Mouse (Mus musculus) kidney, adult 18-20 months (tissue): ENCODE measurements around the gene Fbxl15.

Experiments
- DNase-seq: peaks from one replicate; pipeline ENCODE4 v3.0.0; 2021

Gene Fbxl15

DNA sequence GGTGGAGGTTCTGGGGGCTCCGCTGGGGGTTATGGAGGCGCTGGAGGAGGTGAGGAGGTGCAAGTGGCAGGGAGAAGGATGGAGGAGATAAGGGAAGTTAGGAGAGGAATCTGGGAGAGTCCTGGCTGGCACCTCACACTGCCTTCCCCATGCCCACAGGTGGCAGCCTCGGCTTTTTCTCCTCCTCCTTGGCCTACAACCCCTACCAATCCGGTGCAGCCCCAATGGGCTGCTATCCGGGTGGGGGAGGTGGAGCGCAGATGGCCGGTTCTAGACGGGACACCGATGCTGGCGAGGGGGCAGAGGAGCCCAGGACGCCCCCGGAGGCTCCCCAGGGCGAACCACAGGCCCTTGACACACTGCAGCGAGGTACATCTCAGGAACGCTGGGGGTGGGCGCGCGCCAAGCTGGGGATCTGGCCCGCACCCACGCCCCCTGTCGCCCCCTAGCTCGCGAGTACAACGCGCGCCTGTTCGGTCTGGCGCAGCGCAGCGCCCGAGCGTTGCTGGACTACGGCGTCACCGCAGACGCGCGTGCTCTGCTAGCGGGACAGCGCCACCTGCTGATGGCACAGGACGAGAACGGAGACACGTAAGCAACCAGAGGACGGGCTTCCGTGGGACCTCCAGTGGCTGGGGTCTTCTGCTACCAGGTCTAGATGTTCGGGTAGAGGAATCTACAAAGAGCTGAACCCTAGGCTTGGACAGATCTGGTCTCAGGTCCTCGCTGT is 19.1 kb upstream of the Fbxl15 start:
- peak; percentile 87 for DNase-seq

DNA sequence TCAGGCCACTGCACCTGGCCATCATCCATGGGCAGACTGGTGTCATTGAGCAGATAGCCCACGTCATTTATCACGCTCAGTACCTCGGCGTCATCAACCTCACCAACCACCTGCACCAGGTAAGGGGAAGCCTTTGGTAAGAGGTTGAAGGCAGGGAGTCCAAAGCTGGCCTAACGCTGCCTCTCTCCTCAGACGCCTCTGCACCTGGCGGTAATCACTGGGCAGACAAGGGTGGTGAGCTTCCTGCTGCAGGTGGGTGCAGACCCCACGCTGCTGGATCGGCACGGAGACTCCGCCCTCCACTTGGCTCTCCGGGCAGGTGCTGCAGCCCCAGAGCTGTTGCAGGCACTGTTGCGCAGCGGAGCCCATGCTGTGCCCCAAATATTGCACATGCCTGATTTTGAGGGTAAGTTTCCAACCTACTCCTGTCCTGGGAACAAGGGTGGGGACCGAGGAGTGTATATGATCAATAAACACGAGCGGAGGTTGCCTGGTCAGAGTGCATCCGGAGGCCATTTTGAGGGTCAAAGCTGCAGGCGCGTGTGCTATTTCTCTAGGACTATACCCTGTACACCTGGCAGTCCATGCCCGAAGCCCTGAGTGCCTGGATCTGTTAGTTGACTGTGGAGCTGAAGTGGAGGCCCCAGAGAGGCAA is 18.2 kb upstream of the Fbxl15 start:
- no peak for DNase-seq

DNA sequence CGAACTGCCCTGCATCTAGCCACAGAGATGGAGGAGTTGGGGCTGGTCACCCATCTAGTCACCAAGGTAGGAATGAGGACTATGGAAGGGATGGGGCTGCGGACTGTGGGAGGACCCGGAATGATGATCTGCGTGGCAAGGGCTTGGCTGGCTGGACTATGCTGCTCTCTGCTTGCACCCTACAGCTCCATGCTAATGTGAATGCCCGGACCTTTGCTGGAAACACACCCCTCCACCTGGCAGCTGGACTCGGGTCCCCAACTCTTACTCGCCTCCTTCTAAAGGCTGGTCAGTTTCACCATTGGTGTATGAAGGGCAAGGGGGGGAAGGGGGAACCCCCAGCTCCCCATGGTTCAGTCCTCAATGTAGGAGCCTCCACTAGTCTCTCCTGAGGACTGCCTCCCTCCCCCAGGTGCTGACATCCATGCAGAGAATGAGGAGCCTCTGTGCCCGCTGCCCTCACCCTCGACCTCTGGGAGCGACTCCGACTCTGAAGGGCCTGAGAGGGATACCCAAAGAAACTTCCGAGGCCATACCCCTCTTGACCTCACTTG is 17.6 kb upstream of the Fbxl15 start:
- no peak for DNase-seq

DNA sequence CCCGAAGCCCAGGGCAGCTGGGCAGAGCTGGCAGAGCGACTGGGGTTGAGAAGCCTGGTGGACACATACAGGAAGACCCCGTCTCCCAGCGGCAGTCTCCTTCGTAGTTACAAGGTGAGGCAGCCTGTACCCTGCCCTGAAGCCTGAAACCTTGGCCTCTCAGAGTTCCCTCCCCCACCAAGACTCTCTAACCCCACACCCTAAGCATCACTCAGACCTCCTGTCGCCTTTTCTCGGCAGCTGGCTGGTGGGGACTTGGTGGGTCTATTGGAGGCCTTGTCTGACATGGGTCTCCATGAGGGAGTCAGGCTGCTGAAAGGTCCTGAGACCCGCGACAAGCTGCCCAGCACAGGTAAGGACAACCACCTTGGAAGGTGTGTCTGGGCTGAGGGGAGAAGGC is 16.6 kb upstream of the Fbxl15 start:
- DNase-seq, result no peak

DNA sequence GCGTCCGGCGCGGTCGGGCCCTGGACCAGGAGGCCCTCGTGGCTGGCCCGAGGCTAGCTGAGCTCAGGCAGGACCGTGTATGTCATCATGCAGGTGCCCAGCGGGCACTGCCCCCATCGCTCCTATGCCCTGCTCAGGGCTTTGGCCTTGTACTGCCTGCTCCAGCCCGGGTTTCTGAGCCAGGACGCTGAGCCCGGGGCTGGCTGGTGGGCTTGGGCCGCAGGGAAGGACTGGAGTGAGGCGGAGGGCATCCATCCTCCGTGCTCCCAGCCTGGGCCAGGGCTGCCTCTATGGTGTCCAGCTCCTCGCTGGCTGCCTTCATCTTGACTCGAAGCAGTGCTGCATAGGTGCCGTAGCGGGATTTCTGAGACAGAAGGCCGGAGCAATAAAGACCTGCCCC is 15.4 kb upstream of the Fbxl15 start:
- DNase-seq, result no peak

DNA sequence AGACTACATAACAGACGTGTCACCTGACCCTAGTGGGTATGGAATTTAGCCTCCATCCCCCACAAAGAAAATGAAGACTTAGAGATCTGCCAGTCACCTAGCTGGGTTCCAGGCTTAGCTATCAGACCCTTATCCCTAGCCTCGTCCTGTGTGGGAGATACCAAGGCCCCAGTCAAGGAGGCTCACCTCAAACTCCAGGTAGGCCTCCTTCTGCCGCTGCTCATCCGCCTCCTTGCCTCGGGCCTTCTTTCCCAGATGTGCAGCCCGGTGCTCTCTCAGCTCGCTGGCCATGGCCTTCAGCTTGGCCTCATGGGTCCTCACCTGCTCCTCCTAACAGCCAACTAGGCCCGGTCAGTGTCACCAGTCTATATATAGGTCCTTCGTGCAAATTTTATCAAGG is 14.9 kb upstream of the Fbxl15 start:
- DNase-seq, result no peak

DNA sequence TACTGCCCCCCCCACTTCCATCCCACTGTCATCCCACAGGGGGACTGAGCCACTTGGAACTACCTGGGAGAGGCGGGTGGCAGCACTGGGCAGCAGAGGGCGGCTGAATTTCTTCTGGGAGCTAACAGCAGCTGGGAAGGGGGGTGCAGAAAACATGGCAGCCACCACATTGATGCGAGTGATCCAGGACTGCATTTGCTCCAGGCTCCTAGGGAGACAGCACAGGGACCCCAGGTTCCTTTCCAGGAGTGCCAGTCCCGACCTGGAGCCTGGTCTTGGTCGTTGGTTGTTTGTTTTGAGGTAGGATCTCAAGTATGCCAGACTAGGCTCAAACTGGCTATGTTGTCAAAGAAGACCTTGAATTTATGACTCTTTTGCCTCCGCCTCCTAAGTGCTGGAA is 14.4 kb upstream of the Fbxl15 start:
- DNase-seq, result no peak

DNA sequence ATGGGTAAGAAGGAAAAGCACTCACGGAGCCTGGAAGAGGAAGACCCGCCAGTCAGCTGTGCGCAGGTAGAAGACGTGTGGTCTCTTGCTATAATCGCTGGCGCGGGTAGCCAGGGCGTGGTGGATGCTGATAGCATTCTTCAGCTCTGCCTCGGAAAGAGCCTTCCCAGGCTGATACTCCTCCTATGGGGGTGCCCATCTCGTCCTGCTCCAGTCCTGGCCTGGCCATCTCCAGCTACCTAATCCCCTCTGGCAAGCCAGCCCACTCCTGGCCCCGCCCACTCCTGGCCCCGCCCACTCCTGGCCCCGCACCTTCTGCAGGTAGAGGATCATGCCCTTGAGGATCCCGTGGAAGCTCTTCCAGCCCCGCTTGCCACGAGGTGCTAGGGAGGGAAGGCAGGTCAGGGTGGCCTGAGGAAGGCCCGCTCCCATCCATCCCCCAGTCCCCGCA is 13.8 kb upstream of the Fbxl15 start:
- peak; percentile 48 for DNase-seq

DNA sequence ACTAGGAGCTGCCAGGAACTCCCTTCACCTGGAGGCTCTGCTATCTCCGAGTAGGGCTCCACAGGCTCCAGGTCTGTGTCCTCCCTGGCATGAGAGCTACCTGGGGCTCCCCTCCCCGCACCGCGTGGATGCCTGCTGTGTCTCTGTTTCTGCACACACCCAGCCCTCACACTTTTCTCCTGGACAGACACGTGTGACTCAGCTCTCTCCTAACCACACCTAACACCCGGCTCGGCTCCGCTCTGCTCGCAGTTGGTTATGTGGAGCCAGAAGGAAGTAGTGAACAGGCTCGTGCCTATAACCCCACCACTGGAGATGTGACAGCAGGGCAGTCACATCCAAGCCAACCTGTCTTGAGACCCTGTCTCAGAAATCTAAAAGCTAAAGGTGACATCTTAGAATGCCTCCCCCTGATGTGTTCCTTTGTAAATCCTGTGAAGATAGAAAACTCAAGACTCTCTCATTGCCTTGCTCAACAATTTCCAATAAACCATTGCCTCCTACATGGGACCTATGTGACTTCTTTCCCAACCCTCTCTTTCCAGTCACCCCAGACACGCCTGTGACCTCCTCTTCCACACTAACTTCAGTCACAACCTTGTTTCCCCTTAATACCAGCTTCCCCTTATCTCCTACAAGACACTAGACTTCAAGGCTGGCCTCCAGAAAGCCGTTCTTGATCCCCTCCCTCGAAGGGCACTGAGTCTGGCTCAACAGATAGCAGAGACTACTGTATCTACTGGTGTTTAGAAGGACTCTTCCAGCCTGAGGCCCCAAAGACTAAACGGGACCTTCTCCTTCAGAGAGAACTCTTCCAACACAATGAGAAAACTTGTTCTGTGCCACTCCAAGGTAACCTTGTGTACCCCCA is 12.9 kb upstream of the Fbxl15 start:
- no peak for DNase-seq

DNA sequence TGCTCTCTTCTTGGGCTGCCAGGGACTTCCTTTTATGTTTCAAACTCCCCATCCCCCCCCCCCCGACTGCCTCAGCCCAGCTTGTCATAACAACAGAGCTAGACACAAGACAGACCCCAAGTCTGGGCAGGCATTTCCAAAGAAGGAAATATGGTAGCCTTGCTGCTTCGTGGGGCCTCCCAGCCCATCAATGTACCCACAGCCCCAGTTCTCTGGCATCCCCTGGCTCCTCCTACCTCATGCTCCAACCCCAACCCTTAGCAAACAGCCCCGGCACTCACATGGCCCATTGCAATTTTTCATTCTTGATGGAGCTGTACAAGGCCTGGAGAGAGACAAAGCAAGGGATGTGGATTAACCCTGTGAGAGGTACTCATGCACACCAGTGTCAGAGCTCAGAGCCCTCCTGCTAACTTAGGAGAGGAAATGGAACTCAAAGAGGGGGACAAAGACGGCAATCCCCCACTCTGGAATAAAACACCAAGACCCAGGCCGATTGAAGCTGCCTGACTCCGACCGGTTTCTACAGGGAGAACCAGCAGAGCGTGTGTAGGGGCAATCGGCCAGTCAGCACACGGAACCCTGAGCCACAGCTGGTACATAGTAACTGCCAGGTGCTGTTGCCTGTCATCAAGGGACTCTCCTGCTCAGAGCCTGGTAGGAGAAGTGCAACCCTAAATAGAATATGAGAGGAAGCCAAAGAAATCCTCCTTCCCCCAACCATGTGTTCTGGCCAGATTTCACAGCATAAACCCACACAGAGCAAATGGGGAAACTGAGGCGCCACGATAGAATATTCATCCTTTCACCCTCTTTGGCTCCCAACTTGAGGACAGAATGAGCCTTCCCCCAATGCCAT is 12.0 kb upstream of the Fbxl15 start:
- no peak for DNase-seq

DNA sequence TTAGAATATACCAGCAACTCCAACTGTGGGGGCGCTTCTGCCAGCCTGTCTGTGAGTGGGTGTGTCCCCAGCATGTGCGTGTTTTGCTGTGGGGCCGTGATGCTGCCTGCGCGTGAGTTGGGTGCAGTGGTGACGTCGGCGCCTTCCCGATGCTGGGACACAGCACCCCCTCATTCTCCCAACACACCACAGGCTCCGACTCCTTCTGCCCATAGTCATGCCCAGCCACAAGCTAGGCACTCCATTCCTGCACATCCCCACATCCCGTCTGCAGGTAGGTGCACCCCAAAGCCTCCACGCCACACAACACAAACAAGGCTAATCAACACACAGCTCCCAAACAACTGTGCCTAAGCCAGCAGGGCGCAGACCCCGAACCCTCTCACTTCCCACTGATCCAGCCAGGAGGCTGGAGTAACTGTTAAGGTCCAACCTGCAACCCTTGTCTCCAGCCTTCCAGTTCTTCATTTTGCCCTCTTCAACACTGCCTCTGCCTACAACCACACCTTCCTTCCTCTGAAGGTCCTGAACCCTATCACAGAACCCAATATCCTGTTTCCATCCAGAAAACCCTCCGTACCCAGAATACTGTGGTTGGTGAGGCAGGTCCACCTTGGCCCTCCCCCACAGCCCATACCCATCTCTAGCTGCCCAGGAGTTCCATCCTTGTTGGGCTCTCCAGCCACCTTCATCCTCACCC is 11.0 kb upstream of the Fbxl15 start:
- DNase-seq, result no peak

DNA sequence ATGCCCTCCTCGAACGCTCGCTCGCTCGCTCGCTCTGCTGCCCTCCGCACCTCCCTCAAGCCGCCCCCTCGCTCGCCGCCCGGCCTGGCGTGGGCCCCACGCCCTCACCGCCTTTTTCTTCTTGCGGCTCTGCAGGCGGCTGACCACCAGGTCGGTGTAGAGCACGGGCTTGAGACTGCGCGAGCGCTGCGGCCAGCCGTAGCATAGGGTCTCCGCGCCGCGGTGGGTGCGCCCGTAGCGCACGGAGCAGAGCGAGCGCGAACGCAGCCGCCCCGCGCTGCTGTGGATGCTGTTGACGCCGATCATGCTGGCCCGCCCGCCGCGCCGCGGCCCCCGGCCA is 10.5 kb upstream of the Fbxl15 start:
- DNase-seq, result no peak

DNA sequence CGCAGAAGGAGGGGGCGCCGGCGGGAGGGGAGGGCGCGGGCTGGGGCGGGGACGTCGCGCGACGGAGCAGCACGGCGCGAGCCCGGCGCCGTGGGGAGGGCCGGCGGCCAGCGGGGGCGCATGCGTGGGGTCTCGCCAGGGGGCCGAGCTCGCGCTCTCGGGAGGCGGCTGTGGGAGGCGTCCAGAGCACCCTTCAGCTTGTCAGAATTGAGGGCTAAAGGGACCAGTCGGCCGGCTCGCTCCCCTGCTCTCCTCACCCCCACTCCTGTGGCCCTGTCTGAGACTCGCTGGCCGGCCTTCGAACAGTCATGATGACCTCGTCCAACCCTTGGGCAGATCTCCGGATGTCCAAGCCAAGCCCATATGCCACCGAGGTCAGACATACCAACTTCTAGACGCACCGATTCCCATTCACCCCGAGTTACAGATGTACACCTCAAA is 9.9 kb upstream of the Fbxl15 start:
- no peak for DNase-seq

DNA sequence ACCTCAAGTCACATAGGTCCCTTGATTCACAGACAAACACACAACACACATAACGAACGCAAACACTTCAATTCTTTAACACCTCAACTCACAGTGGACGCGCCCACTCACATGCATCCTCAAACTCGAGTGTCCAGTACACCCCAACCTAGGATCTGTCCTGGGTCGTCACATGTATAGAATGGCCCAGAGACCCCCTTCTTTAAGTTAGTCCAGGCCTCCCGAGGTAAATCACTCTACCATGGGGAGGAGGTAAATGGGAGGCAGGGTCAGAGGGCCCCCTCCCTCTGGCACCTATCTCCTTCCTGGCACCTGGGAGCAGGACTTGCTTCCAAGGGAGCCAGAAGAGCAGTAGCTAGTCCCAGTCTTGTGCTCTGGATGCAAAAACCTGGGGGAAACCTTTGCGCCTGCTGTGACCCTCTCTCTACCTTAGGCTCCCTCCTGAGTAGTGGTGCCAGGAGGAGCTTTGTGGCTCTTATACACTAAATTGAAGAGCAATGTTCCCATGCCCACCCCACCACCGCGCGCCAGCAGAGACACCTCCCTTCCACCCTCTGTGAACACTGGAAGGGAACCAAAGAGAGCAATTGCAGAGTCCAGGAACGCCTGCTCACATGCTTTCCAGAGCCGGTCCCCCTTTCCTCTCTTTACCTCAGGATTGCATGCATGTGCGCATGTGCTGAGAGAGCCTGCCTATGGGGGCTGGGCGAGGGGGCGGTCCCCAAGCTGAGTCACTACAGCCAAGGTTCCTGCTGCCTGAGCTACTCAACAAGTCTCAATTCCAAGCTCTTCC is 9.2 kb upstream of the Fbxl15 start:
- DNase-seq, result peak; percentile 47

DNA sequence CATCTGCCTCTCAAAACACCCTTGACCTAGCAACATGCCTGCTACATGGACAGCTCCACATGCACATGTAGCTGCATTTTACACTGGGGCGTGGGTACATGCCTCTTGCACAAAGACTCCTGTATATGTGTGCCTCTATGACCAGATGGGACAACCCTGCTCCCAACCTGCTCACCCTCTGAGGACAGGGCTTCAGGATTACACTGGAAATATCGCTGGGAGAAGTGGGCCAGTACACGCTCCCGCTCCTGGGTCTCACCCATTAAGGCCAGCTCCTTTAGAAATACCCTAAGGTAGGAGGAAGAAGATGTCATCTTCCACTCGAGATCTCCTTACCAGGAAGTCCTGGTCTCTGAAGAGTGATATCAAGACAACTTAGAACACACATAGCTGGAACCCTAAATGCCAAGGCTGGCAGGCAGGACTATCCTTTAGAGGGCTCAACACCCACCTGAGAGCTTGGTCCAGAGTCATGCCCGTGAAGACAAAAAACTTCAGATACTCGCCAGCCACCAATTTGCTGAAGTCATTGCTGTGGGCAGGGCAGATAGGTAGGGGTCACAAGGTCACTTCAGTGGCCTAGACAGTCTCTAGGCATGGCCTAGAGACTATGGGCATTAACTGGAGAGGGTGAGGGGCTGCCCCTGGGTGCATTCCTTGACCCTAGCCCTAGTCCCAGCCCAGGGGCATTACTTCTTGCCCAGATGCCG is 7.8 kb upstream of the Fbxl15 start:
- no peak for DNase-seq

DNA sequence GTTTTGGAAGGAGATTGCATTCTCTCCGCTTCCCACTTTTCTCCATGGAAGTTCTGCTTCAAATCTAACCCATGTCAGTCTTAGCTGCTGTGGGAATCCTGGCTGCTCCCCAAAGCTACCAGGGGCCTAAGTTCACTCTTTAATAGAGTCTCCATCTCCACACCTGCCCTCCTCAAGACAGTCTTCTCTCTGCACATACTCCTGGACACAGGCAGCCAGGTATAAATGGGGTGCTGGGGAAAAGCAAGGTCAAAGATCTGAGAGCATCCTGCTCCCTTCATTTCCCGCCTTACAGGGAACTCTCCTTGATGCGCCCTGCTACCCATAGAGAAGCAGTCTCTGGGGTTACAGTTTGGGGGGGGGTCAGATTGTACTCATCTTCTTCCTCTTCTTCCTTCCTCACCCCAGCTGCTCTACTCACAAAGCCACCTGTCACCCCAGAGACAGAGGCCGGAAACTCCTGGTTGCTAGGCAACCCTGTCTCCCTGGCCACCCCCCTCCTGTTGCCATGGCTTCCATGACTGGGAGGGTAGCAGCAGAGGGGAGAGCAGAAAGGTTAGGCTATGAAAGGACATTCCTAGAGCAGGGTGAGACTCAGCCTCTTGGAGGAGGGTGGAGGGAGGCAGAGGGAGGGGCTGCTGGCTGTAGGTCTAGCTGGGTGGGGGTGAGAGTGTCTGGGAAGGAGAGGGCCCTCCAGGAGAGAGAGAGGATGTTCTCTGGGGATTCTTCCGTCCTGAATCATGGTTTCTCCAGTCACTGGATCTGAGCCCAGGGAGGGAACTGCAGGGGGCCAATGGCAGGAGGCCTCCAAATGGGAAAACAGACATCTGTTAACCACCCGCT is 6.7 kb upstream of the Fbxl15 start:
- no peak for DNase-seq

DNA sequence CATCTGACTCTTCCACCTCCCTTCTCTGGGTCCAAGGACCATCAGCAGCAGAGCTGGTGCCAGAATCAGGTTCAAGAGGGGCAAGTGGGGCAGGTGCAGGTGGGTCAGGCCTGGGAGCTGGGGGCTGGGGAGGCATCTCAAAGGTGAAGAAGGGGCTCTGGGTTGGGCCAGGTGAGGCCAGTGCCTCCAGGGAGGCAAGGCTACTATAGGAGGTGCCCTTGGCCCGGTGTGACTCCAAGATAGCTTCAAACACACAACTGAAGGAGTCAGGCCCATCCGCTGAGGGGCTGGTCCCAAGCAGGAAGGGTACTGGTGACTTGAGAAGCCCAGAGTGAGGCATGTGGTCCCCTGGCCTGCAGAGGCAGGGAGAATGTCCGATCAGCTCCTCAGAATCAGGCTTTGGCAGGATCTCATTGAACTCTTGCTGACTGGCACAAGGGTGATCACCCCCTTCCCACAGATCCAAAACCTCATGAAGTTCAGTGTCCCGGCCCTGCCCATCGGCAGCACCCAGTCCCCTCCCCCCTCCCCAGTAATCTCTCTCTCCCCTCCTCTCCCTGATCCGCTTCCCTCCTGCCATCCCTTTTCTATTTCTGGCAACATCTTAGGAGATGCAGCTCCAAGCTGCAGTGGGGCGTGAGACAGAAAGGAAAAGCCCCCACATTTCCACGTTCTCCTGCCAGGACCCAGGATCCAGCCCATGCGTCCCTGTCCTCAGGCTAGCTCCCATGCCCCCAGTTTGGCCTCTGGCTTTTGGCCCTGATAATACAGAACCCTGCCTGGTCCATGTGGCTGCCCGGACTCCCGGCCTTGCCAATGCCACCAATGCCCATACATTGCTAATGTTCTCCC is 5.6 kb upstream of the Fbxl15 start:
- no peak for DNase-seq

DNA sequence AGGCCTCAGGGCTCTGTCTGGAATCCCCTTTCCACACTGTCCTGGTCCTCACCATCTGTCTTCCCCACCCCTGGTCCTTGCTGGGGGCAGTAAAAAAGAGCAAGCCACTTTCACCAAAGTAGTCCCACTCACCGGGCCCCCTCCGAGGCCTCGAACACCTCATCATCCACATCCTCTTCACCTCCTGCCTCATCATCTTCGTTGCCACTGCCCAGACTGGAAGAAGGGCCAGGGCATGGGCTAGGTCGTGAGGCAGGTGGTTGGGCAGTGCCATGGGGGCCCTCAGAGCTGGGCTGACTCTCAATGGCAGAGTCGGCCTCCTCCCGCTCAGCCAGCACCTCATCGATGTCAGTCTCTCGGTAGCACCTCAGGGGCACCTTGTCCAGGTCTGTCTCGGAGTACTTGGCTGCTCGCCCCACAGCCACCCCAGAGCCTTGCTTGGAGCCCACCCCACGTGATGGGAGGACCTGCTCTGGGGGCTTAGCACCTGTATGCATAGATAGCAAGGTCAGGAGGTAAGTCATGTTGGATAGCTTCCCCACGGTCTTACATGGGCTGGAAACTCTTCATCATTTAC is 4.9 kb upstream of the Fbxl15 start:
- no peak for DNase-seq
